Mouse (Mus musculus) mouse embryonic stem cell (cell line): Measurements from ENCODE around the gene Irgm1.

Experiments used
- in situ Hi-C, 2 experiments: fragments of 300-500 bp; cut with MboI; formaldehyde crosslinking; loops; 1 replicate in 1 of 2; 3 replicates in 1 of 2; pipeline ENCODE4 v1.14.3; 2019 to 2020; ENCODE audit warnings: low sequenced_read_pairs in 2 of 2, low pct_unique_long_range_greater_than_20kb in 1 of 2, mixed read lengths in 1 of 2; ENCODE audit not compliant: unreplicated experiment in 1 of 2

Gene Irgm1

GRCm38 (mm10) chr11:48820308-48820674 lies 51.2 kb downstream of the Irgm1 start:
- in situ Hi-C loops = no loop called here

DNA sequence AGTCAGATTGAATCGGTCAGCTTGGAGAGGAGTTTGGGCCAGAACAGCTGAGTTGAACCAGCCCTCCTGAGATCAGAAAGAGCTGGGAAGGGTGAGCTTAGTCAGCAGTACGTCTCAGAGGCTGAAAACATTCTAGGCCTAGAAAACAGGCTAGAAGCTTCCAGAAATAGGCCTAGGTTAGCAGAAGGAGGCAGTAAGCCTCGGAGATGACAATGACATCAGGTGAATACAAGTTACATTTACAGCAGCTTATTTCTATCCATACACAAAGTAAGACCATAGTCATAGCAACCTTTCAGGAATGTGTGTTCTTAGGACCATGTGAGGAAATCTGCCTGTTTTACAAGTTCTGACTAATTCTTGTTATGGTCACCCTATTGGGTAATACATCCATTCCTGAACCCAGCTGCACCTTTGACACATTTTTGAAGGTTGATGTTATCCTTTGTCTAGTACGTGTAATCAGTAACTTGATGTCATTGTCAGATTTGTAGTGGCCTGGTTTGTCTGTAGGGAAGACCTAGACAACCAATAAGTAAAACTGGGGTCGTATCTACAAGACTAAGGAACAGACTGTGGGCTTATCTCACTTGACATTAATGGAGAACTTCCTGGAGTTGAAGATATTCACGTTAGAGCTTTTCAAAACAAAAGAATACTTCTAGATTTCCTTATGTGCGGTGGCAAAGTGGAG lies 51.7 kb downstream of the Irgm1 start:
- in situ Hi-C loops = loop anchor here in 1 of 2 experiments (5.0 kb wide), 1 partner anchor 33 kb away; no protein-coding TSS in a partner anchor

DNA sequence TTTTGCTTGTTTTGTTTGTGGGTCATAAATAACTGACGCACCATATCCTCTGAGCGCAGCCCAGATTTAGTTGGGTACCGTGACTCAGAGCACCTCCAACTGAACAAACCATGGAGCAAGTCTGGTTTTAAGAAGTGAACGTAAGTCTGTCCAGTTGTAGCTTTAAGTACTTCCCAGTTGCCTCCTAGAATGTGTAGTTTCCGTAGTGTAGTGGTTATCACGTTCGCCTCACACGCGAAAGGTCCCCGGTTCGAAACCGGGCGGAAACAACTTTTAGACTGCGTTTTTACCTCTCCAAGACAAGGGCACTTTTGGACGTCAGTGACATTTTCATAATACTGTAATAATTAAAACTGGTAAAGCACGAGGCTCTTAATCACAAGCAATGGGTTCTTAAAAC lies 53.1 kb downstream of the Irgm1 start:
- in situ Hi-C loops = loop anchor here in 1 of 2 experiments (5.0 kb wide), 1 partner anchor 34 kb away; no protein-coding TSS in a partner anchor

DNA sequence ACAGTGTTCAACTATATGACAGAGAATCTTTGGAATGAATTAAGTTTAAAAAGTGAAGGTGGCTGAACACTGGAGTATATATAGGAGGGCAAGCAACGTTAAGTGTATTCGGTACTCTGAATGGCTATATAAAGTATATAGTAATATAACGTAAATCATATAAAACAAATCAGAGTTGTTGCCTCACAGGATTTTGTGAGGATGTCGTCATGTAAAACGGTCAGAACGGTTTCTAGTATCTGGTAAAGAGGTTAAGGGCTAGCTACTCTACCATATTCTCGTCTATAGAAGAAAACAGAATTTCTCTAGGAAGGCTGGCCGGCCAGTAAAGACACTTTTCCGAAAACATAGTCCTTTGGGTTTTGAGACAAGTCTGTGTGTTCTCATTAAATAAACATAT lies 53.7 kb downstream of the Irgm1 start:
- in situ Hi-C loops = loop anchor here in 1 of 2 experiments (5.0 kb wide), 1 partner anchor 35 kb away; no protein-coding TSS in a partner anchor

GRCm38 (mm10) chr11:48816800-48817665 lies 54.5 kb downstream of the Irgm1 start, which contains the start of gene Trim41:
Trim41 (minus strand) TSS chr11:48817353.
- in situ Hi-C loops = loop anchor here in 1 of 2 experiments (5.0 kb wide), 1 partner anchor 35 kb away; no protein-coding TSS in a partner anchor

- in situ Hi-C loops = loop anchor here in 1 of 2 experiments (5.0 kb wide), 1 partner anchor 36 kb away; no protein-coding TSS in a partner anchor
These were observed 55.2 kb downstream of the Irgm1 start for GRCm38 (mm10) chr11:48816281-48816781.

DNA sequence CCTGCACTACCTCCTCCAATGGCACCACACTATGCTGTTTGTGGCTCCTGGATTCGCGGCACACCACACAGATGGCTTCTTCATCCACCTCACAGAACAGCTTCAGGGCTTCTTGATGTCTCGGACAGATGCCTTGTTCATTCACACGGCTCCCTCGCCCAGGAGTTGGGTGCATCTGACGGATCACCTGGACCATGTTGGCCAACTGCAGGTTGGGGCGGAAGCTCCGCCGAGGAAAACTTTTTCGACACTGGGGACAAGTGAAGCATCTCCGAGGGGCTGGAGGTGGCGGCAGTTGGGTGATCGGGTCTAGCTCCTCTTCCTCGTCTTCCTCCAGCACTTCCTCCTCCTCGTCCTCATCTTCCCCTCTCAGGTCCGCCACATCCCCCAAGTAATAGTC lies 55.6 kb downstream of the Irgm1 start:
- in situ Hi-C loops = loop anchor here in 1 of 2 experiments (5.0 kb wide), 1 partner anchor 36 kb away; no protein-coding TSS in a partner anchor

DNA sequence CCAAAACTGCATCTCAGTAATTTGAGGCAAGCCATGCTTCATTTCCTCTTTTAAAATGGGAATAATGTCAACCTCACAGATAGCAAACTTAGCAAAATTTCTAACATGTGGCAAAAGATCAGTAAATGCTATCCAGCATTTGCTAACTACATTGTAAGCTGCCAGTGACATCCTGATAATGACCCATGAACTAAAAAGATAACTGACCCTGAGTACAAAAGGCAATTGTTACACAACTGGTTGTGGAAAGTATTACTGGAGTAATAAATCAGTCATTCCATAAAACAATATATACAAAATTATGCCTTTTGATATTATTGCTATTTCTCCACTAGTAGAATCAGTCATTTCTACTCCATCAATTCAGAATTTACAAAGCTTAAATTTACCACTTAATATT lies 57.7 kb downstream of the Irgm1 start:
- in situ Hi-C loops = no loop called here
